Mouse (Mus musculus) heart, adult 2 months (tissue): Measurements from ENCODE around the gene Vmn1r104.
"Not testable (repeated sequence)": the region's sequence is repeated elsewhere in the genome, so short reads cannot be mapped to it uniquely, and the experiment has no call there.

Source experiments
- CTCF ChIP-seq: fragments of 200-600 bp; IDR thresholded peaks from 2 replicates; pipeline ENCODE4 v1.8.1; 2022; ENCODE audit warnings: antibody characterized with exemption, mild to moderate bottlenecking, moderate library complexity
- EP300 ChIP-seq: fragments of 200-500 bp; IDR thresholded peaks from 2 replicates; pipeline ENCODE4 v1.6.1; 2011; ENCODE audit warnings: low read depth, low read length, control low read depth; ENCODE audit not compliant: insufficient read depth
- POLR2A ChIP-seq: fragments of 200-500 bp; IDR thresholded peaks from 2 replicates; pipeline ENCODE4 v1.6.1; 2011; ENCODE audit warnings: mild to moderate bottlenecking, low read depth, low read length, control low read depth; ENCODE audit not compliant: insufficient read depth

- TF ChIP-seq POLR2A, CTCF, EP300: not testable (repeated sequence)
Observed at GRCm38 (mm10) chr7:20533537-20533936, at the start of gene Vmn1r104.
